Mouse (Mus musculus) MEL (cell line): ENCODE results near the gene Cyth2. TPM values are rescaled to one million over a fixed set of nuclear protein-coding genes. Genes with fewer than 3 reads are reported as not detected.

Source experiments
- polyA plus RNA-seq, 2 experiments: library from polyadenylated mRNA; stranded (reverse) in 1 of 2; unstranded in 1 of 2; fragments of >175 nt in 1 of 2; fragments of >200 nt in 1 of 2; gene quantifications; 2 replicates each; pipeline versions ENCODE4 v1.2.1 to v1.2.4; 2012; ENCODE audit warnings: low replicate concordance in 2 of 2, low read depth in 1 of 2; ENCODE audit not compliant: insufficient read length in 2 of 2, insufficient read depth in 1 of 2, missing spikeins in 1 of 2
- total RNA-seq: library from RNA; depleted of rRNA; stranded (reverse); fragments of 300-350 nt; gene quantifications from 2 replicates; pipeline ENCODE4 v1.2.3, GENCODE M21; 2012; rRNA removed

Gene Cyth2
- total and polyA plus RNA-seq, 3 experiments = 52.9 to 92.2 TPM; not detected in 1

Other genes starting within 250 kb of the Cyth2 start
- 47.4 and 49.4 TPM in 2 replicates for gene Bcat2, start 244.4 kb downstream of the Cyth2 start, total RNA-seq
- 100 to 1,000 TPM in 1 of 2 experiments, not detected in 1; 140 TPM for gene Bcat2, start 244.4 kb downstream of the Cyth2 start, polyA plus RNA-seq
- not detected in 2 replicates for gene Fgf21, start 199.1 kb downstream of the Cyth2 start, total RNA-seq
- not detected for gene Fgf21, start 199.1 kb downstream of the Cyth2 start, polyA plus RNA-seq
- gene Fut1, start 197.3 kb downstream of the Cyth2 start, total RNA-seq = 0.07 TPM in 1 of 2 replicates, not detected in the other
- under 1 TPM in 1 of 2 experiments, not detected in 1; 0.04 TPM for gene Fut1, start 197.3 kb downstream of the Cyth2 start, polyA plus RNA-seq
- not detected in 2 replicates for gene Izumo1, start 192.8 kb downstream of the Cyth2 start, total RNA-seq
- gene Izumo1, start 192.8 kb downstream of the Cyth2 start, polyA plus RNA-seq = under 1 TPM in 1 of 2 experiments, not detected in 1; 0.04 TPM
- gene Rasip1, start 187.1 kb downstream of the Cyth2 start, total RNA-seq = 1.1 TPM in 2 replicates
- gene Rasip1, start 187.1 kb downstream of the Cyth2 start, polyA plus RNA-seq = under 1 TPM in 1 of 2 experiments, not detected in 1; 0.65 TPM
- gene Mamstr, start 174.6 kb downstream of the Cyth2 start, total RNA-seq = not detected in 2 replicates
- not detected for gene Mamstr, start 174.6 kb downstream of the Cyth2 start, polyA plus RNA-seq
- gene Fut2, start 148.2 kb downstream of the Cyth2 start, total RNA-seq = not detected in 2 replicates
- gene Fut2, start 148.2 kb downstream of the Cyth2 start, polyA plus RNA-seq = not detected
- gene Ntn5, start 130.6 kb downstream of the Cyth2 start, total RNA-seq = not detected in 2 replicates
- gene Ntn5, start 130.6 kb downstream of the Cyth2 start, polyA plus RNA-seq = under 1 TPM in 1 of 2 experiments, not detected in 1; 0.13 TPM
- gene Sec1, start 120.2 kb downstream of the Cyth2 start, total RNA-seq = not detected in 2 replicates
- not detected for gene Sec1, start 120.2 kb downstream of the Cyth2 start, polyA plus RNA-seq
- gene Car11, start 114.7 kb downstream of the Cyth2 start, total RNA-seq = 0.29 and 0.77 TPM in 2 replicates
- 1 to 10 TPM in 1 of 2 experiments, not detected in 1; 1.5 TPM for gene Car11, start 114.7 kb downstream of the Cyth2 start, polyA plus RNA-seq
- gene Dbp, start 109.5 kb downstream of the Cyth2 start, total RNA-seq = 21.1 and 24.4 TPM in 2 replicates
- 10 to 100 TPM in 1 of 2 experiments, not detected in 1; 22.5 TPM for gene Dbp, start 109.5 kb downstream of the Cyth2 start, polyA plus RNA-seq
- gene Rpl18, start 99.1 kb downstream of the Cyth2 start, total RNA-seq = 3,210 and 3,724 TPM in 2 replicates
- 1,000 to 10,000 TPM in 1 of 2 experiments, not detected in 1; 3,544 TPM for gene Rpl18, start 99.1 kb downstream of the Cyth2 start, polyA plus RNA-seq
- 18.3 and 21.0 TPM in 2 replicates for gene Sphk2, start 96.6 kb downstream of the Cyth2 start, total RNA-seq
- gene Sphk2, start 96.6 kb downstream of the Cyth2 start, polyA plus RNA-seq = 10 to 100 TPM in 1 of 2 experiments, not detected in 1; 40.2 TPM
- 0.95 and 1.0 TPM in 2 replicates for gene Fam83e, start 93.4 kb downstream of the Cyth2 start, total RNA-seq
- gene Fam83e, start 93.4 kb downstream of the Cyth2 start, polyA plus RNA-seq = under 1 TPM in 1 of 2 experiments, not detected in 1; 0.43 TPM
- not detected in 2 replicates for gene Spaca4, start 88.8 kb downstream of the Cyth2 start, total RNA-seq
- under 1 TPM in 1 of 2 experiments, not detected in 1; 0.38 TPM for gene Spaca4, start 88.8 kb downstream of the Cyth2 start, polyA plus RNA-seq
- gene Lmtk3, start 30.8 kb downstream of the Cyth2 start, total RNA-seq = 0.03 and 0.04 TPM in 2 replicates
- under 1 TPM in 1 of 2 experiments, not detected in 1; 0.40 TPM for gene Lmtk3, start 30.8 kb downstream of the Cyth2 start, polyA plus RNA-seq
- 0.08 and 0.16 TPM in 2 replicates for gene Sult2b1, start 29.9 kb downstream of the Cyth2 start, total RNA-seq
- under 1 TPM in 1 of 2 experiments, not detected in 1; 0.47 TPM for gene Sult2b1, start 29.9 kb downstream of the Cyth2 start, polyA plus RNA-seq
- gene Kcnj14, start 10.2 kb upstream of the Cyth2 start, total RNA-seq = 0.39 and 0.46 TPM in 2 replicates
- 1 to 10 TPM in 1 of 2 experiments, not detected in 1; 1.3 TPM for gene Kcnj14, start 10.2 kb upstream of the Cyth2 start, polyA plus RNA-seq
- gene Grwd1, start 16.4 kb upstream of the Cyth2 start, total RNA-seq = 132 and 173 TPM in 2 replicates
- 100 to 1,000 TPM in 1 of 2 experiments, 10 to 100 TPM in 1; 82.2 to 108 TPM for gene Grwd1, start 16.4 kb upstream of the Cyth2 start, polyA plus RNA-seq
- gene Kdelr1, start 58.2 kb upstream of the Cyth2 start, total RNA-seq = 33.2 and 42.3 TPM in 2 replicates
- 10 to 100 TPM in 1 of 2 experiments, not detected in 1; 60.6 TPM for gene Kdelr1, start 58.2 kb upstream of the Cyth2 start, polyA plus RNA-seq
- 0.16 and 0.19 TPM in 2 replicates for gene Grin2d, start 63.8 kb upstream of the Cyth2 start, total RNA-seq
- under 1 TPM in 1 of 2 experiments, not detected in 1; 0.57 TPM for gene Grin2d, start 63.8 kb upstream of the Cyth2 start, polyA plus RNA-seq
- 0.33 and 0.46 TPM in 2 replicates for gene Syngr4, start 82.1 kb upstream of the Cyth2 start, total RNA-seq
- gene Syngr4, start 82.1 kb upstream of the Cyth2 start, polyA plus RNA-seq = 1 to 10 TPM in 1 of 2 experiments, not detected in 1; 1.1 TPM
- 10.1 and 10.7 TPM in 2 replicates for gene Tmem143, start 82.4 kb upstream of the Cyth2 start, total RNA-seq
- 10 to 100 TPM in 1 of 2 experiments, not detected in 1; 20.1 TPM for gene Tmem143, start 82.4 kb upstream of the Cyth2 start, polyA plus RNA-seq
- gene Emp3, start 106.8 kb upstream of the Cyth2 start, total RNA-seq = 65.1 and 75.0 TPM in 2 replicates
- 100 to 1,000 TPM in 1 of 2 experiments, not detected in 1; 111 TPM for gene Emp3, start 106.8 kb upstream of the Cyth2 start, polyA plus RNA-seq
- gene Ccdc114, start 109.5 kb upstream of the Cyth2 start, total RNA-seq = 0.15 TPM in 1 of 2 replicates, not detected in the other
- gene Ccdc114, start 109.5 kb upstream of the Cyth2 start, polyA plus RNA-seq = under 1 TPM in 1 of 2 experiments, not detected in 1; 0.24 TPM
- gene Abcc6, start 215.7 kb upstream of the Cyth2 start, total RNA-seq = 0.12 TPM in 1 of 2 replicates, not detected in the other
- gene Abcc6, start 215.7 kb upstream of the Cyth2 start, polyA plus RNA-seq = under 1 TPM in 1 of 2 experiments, not detected in 1; 0.04 TPM
- gene Nomo1, start 219.1 kb upstream of the Cyth2 start, total RNA-seq = 159 and 197 TPM in 2 replicates
- 1,000 to 10,000 TPM in 1 of 2 experiments, 100 to 1,000 TPM in 1; 195 to 1,239 TPM for gene Nomo1, start 219.1 kb upstream of the Cyth2 start, polyA plus RNA-seq